Mouse (Mus musculus) activated CD4-positive, CD25-positive, alpha-beta regulatory T cell (primary cell): ENCODE measurements around the gene Grid2ip. TPM values are rescaled to one million over a fixed set of nuclear protein-coding genes. Genes with fewer than 3 reads are reported as not detected.

Experiments
- polyA plus RNA-seq, 2 experiments: library from polyadenylated mRNA; unstranded; fragments of 100-300 nt; shearing (Covaris generic); gene quantifications; one replicate each; pipeline ENCODE4 v1.2.1; 2017

Grid2ip gene
- not detected for polyA plus RNA-seq

DNA sequence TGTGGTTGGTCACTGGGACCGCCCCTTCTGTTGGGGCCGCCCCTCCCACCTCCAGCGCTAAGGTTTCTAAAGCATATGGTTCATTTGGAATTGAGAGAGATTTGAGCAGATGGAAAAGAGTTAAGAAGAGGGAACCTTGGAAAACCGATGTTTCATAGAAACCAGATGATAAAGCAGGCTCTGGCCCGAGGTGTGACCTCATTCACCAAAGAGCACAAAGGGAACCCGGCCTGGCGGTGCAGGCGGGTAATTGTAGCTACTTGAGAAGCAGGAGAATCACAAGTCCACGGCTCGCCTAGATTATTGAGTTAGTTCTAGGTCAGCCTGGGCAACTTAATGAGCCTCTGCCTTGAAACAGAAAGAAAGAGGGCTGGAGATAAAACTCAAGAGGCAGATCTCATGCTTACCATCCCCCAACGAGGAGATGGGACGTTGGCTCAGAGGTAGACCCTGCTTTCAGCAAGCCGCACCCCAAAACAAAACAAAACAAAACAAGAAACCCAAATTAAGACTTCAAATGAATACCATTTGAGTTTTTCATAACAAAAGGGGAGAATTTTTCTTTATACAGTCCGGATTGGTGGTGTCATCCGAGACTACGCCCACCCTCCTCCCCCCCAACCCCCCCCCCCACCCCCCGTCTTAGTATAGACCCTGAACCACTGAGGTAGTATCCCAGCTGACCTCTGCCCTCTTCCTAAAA, at the start of gene Grid2ip:
TSS of gene Grid2ip (plus strand) at position 653 of the 703 bp plus-strand sequence.

DNA sequence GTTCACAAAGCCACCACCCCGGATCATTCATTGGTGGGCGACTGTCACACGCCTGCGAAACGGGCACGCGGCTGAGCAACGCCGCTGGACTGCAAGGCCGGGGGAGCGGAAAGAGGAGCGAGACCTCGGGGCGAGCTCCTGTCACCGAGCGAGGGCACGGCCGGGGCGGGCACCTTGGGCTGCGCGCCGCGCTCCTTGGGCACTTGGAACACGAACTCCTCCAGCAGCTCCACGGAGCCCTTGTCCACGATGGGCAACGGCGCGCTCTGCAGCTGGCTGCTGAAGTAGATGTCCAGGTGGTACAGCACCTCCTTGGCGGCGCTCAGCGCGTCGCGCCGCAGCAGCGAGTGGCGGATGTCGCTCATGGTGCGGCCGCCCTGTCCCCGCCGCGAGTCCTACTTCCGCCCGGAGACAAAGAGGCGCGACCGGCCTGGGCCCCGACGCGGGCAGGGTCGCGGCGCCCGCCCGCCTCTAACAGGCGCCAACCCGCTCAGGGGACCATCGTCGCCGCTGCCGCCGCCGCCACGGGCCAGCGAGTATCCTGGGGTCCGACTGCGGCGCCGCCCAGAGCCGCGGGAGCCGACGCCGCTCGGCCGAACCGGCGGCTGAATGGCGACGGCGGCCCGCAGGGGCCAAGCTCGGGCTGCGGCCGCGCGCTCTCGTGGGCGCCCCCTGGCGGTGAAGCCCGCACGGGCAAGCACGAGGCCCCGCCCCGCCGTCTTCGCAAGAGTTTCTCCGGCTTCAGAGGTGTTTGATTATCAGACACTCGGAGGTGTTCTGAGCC, 42.2 kb upstream of the Grid2ip start, which contains the start of gene E130309D02Rik:
TSS of gene E130309D02Rik (minus strand) at position 631 of the 784 bp plus-strand sequence.

GRCm38 (mm10) chr5:143328690-143329495, 28.2 kb upstream of the Grid2ip start, which contains the start of gene Zdhhc4:
TSS of gene Zdhhc4 (minus strand) at chr5:143329256.

GRCm38 (mm10) chr5:143403221-143404147, 46.3 kb downstream of the Grid2ip start, which contains the start of gene Kdelr2:
TSS of gene Kdelr2 (plus strand) at chr5:143403838.

Other genes with a start within 250 kb of the Grid2ip start
- 10 to 100 TPM; 28.0 to 44.2 TPM for gene Rnf216, start 244.3 kb upstream of the Grid2ip start, polyA plus RNA-seq
- under 1 TPM; 0.04 to 0.17 TPM for gene Olfr718-ps1, start 209.8 kb upstream of the Grid2ip start, polyA plus RNA-seq
- gene Rbak, start 176.6 kb upstream of the Grid2ip start, polyA plus RNA-seq: 10 to 100 TPM; 10.6 to 21.5 TPM
- not detected for gene Spdye4b, start 176.3 kb upstream of the Grid2ip start, polyA plus RNA-seq
- not detected for gene Spdye4a, start 130.4 kb upstream of the Grid2ip start, polyA plus RNA-seq
- gene Zfp12, start 122.2 kb upstream of the Grid2ip start, polyA plus RNA-seq: 10 to 100 TPM; 13.6 to 18.5 TPM
- 1 to 10 TPM in 1 of 2 experiments, under 1 TPM in 1; 0.61 to 1.6 TPM for gene Zfp316, start 87.3 kb upstream of the Grid2ip start, polyA plus RNA-seq
- gene Zfp853, start 63.7 kb upstream of the Grid2ip start, polyA plus RNA-seq: not detected
- 10 to 100 TPM; 31.9 to 44.8 TPM for gene E130309D02Rik, start 42.0 kb upstream of the Grid2ip start, polyA plus RNA-seq
- gene Zdhhc4, start 28.1 kb upstream of the Grid2ip start, polyA plus RNA-seq: 100 to 1,000 TPM in 1 of 2 experiments, 10 to 100 TPM in 1; 90.3 to 105 TPM
- gene Kdelr2, start 46.5 kb downstream of the Grid2ip start, polyA plus RNA-seq: 10 to 100 TPM; 33.5 to 35.0 TPM
- gene Daglb, start 107.2 kb downstream of the Grid2ip start, polyA plus RNA-seq: 10 to 100 TPM in 1 of 2 experiments, 1 to 10 TPM in 1; 8.0 to 11.7 TPM
- gene Rac1, start 170.7 kb downstream of the Grid2ip start, polyA plus RNA-seq: 100 to 1,000 TPM; 702 to 735 TPM